Mouse (Mus musculus): ENCODE measurements around the gene Braf.

DNA sequence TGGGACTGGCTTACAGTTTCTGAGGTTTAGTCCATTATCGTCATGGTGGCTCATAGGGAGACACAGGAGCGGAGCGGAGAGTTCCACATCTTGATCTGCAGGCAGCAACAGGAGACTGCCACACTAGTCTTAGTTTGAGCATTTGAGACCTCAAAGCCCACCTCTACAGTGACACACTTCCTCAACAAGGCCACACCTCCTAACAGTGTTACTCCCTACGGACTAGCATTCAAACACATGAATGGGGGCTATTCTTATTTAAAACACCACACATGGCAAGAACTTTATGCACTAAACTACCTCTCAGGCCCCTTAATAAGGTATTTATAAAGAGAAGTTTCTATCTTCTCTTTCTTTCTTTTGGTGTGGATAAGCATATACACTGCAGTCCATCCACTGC lies 19.6 kb downstream of the Braf start:
- TF ChIP-seq POLR2A (IDR thresholded peaks at IDR 0.05; ENCODE audit: borderline replicate concordance, low read depth, low read length), result no peak
- no peak for TF ChIP-seq CTCF (IDR thresholded peaks at IDR 0.05; ENCODE audit: low read depth, low read length)

Measured in bone marrow macrophage, adult 2 months (primary cell).